Mouse (Mus musculus): ENCODE measurements around the gene Mettl22. TPM values are rescaled to one million over a fixed set of nuclear protein-coding genes. Genes with fewer than 3 reads are reported as not detected.
A peak's percentile ranks its signal among the peaks of the same experiment; 100 is the strongest.

The Mettl22 gene
- polyA plus RNA-seq, 1 experiment from 2014 or later, result 21.7 TPM

GRCm38 (mm10) chr16:8444911-8445310 lies 25.7 kb upstream of the Mettl22 start:
- Histone ChIP-seq H3K4me2 (replicated peaks; ENCODE audit: low read depth, low read length) (no peak overlapping the region), H3K27me3 (ENCODE audit: control insufficient read depth, insufficient read depth, low read length) (no peaks in the 10 kb centered on the region), H3K36me3 (ENCODE audit: control insufficient read depth, insufficient read depth, low read length) (no peaks in the 10 kb centered on the region), H3K9ac (replicated peaks; ENCODE audit: low read depth, low read length) (no peak overlapping the region), H3K9me3 (ENCODE audit: control insufficient read depth, low read depth, low read length) (no peaks in the 10 kb centered on the region), H3K27ac (ENCODE audit: low read length) (no peak overlapping the region), H3K4me1 (ENCODE audit: control insufficient read depth, insufficient read depth, low read length) (no peaks in the 10 kb centered on the region), H3K4me3 (ENCODE audit: low read depth, low read length) (no peak overlapping the region)
- WGBS, result 78% methylated on average over 7 of the region's 7 CpGs
- no peak for ATAC-seq (ENCODE audit: insufficient number of reproducible peaks, insufficient read depth, low FRiP score, low read depth)

- no peaks in the 10 kb centered on the region for H3K27me3 ChIP-seq (ENCODE audit: control insufficient read depth, insufficient read depth, low read length)
- H3K4me3 ChIP-seq (ENCODE audit: low read depth, low read length), result no peak overlapping the region
- 84% methylated on average over 6 of the region's 6 CpGs for WGBS
- no peaks in the 10 kb centered on the region for H3K9me3 ChIP-seq (ENCODE audit: control insufficient read depth, low read depth, low read length)
- no peak for ATAC-seq (ENCODE audit: insufficient number of reproducible peaks, insufficient read depth, low FRiP score, low read depth)
- no peak overlapping the region for H3K4me2 ChIP-seq (replicated peaks; ENCODE audit: low read depth, low read length)
- H3K27ac ChIP-seq (ENCODE audit: low read length), result no peak overlapping the region
- H3K36me3 ChIP-seq (ENCODE audit: control insufficient read depth, insufficient read depth, low read length), result no peaks in the 10 kb centered on the region
- H3K4me1 ChIP-seq (ENCODE audit: control insufficient read depth, insufficient read depth, low read length), result no peaks in the 10 kb centered on the region
- no peak overlapping the region for H3K9ac ChIP-seq (replicated peaks; ENCODE audit: low read depth, low read length)
These were observed 24.3 kb upstream of the Mettl22 start for GRCm38 (mm10) chr16:8446256-8446655.

- no peak overlapping the region for H3K9ac ChIP-seq (replicated peaks; ENCODE audit: low read depth, low read length)
- no peak overlapping the region for H3K4me3 ChIP-seq (ENCODE audit: low read depth, low read length)
- H3K9me3 ChIP-seq (ENCODE audit: control insufficient read depth, low read depth, low read length), result no peaks in the 10 kb centered on the region
- ATAC-seq (ENCODE audit: insufficient number of reproducible peaks, insufficient read depth, low FRiP score, low read depth), result no peak
- no peaks in the 10 kb centered on the region for H3K4me1 ChIP-seq (ENCODE audit: control insufficient read depth, insufficient read depth, low read length)
- 100% methylated on average over 2 of the region's 2 CpGs for WGBS
- no peaks in the 10 kb centered on the region for H3K36me3 ChIP-seq (ENCODE audit: control insufficient read depth, insufficient read depth, low read length)
- H3K27me3 ChIP-seq (ENCODE audit: control insufficient read depth, insufficient read depth, low read length), result no peaks in the 10 kb centered on the region
- H3K27ac ChIP-seq (ENCODE audit: low read length), result no peak overlapping the region
- H3K4me2 ChIP-seq (replicated peaks; ENCODE audit: low read depth, low read length), result no peak overlapping the region
These were observed 17.3 kb upstream of the Mettl22 start for GRCm38 (mm10) chr16:8453301-8453700.

- no peak overlapping the region for H3K27ac ChIP-seq (ENCODE audit: low read length)
- no peaks in the 10 kb centered on the region for H3K4me1 ChIP-seq (ENCODE audit: control insufficient read depth, insufficient read depth, low read length)
- no peak overlapping the region for H3K9ac ChIP-seq (replicated peaks; ENCODE audit: low read depth, low read length)
- H3K27me3 ChIP-seq (ENCODE audit: control insufficient read depth, insufficient read depth, low read length), result no peaks in the 10 kb centered on the region
- no peak overlapping the region for H3K4me2 ChIP-seq (replicated peaks; ENCODE audit: low read depth, low read length)
- no peak overlapping the region for H3K4me3 ChIP-seq (ENCODE audit: low read depth, low read length)
- WGBS, result 58% methylated on average over 2 of the region's 2 CpGs
- no peaks in the 10 kb centered on the region for H3K9me3 ChIP-seq (ENCODE audit: control insufficient read depth, low read depth, low read length)
- H3K36me3 ChIP-seq (ENCODE audit: control insufficient read depth, insufficient read depth, low read length), result no peaks in the 10 kb centered on the region
- ATAC-seq (ENCODE audit: insufficient number of reproducible peaks, insufficient read depth, low FRiP score, low read depth), result no peak
These were observed 15.4 kb upstream of the Mettl22 start for GRCm38 (mm10) chr16:8455221-8455620.

GRCm38 (mm10) chr16:8458391-8458790 lies 12.2 kb upstream of the Mettl22 start:
- no peaks in the 10 kb centered on the region for H3K4me1 ChIP-seq (ENCODE audit: control insufficient read depth, insufficient read depth, low read length)
- H3K36me3 ChIP-seq (ENCODE audit: control insufficient read depth, insufficient read depth, low read length), result no peaks in the 10 kb centered on the region
- H3K4me2 ChIP-seq (replicated peaks; ENCODE audit: low read depth, low read length), result no peak overlapping the region
- WGBS, result 92% methylated on average over 4 of the region's 4 CpGs
- no peaks in the 10 kb centered on the region for H3K9me3 ChIP-seq (ENCODE audit: control insufficient read depth, low read depth, low read length)
- no peak overlapping the region for H3K9ac ChIP-seq (replicated peaks; ENCODE audit: low read depth, low read length)
- no peak for ATAC-seq (ENCODE audit: insufficient number of reproducible peaks, insufficient read depth, low FRiP score, low read depth)
- no peak overlapping the region for H3K27ac ChIP-seq (ENCODE audit: low read length)
- no peak overlapping the region for H3K4me3 ChIP-seq (ENCODE audit: low read depth, low read length)
- no peaks in the 10 kb centered on the region for H3K27me3 ChIP-seq (ENCODE audit: control insufficient read depth, insufficient read depth, low read length)

- H3K27me3 ChIP-seq (ENCODE audit: control insufficient read depth, insufficient read depth, low read length), result no peaks in the 10 kb centered on the region
- no peaks in the 10 kb centered on the region for H3K4me1 ChIP-seq (ENCODE audit: control insufficient read depth, insufficient read depth, low read length)
- H3K4me2 ChIP-seq (replicated peaks; ENCODE audit: low read depth, low read length), result no peak overlapping the region
- no peaks in the 10 kb centered on the region for H3K36me3 ChIP-seq (ENCODE audit: control insufficient read depth, insufficient read depth, low read length)
- H3K9ac ChIP-seq (replicated peaks; ENCODE audit: low read depth, low read length), result no peak overlapping the region
- ATAC-seq (ENCODE audit: insufficient number of reproducible peaks, insufficient read depth, low FRiP score, low read depth), result no peak
- H3K9me3 ChIP-seq (ENCODE audit: control insufficient read depth, low read depth, low read length), result no peaks in the 10 kb centered on the region
- H3K27ac ChIP-seq (ENCODE audit: low read length), result no peak overlapping the region
- 25% methylated on average over 6 of the region's 6 CpGs for WGBS
- H3K4me3 ChIP-seq (ENCODE audit: low read depth, low read length), result no peak overlapping the region
These were observed 11.5 kb upstream of the Mettl22 start for GRCm38 (mm10) chr16:8459098-8459497.

GRCm38 (mm10) chr16:8470132-8470531 lies 456 bp upstream of the Mettl22 start:
- no peak overlapping the region for H3K9ac ChIP-seq (replicated peaks; ENCODE audit: low read depth, low read length)
- no peaks in the 10 kb centered on the region for H3K9me3 ChIP-seq (ENCODE audit: control insufficient read depth, low read depth, low read length)
- peaks cover 6% of the 10 kb centered on the region; the same call in 1 of the 2 replicates for H3K4me1 ChIP-seq (ENCODE audit: control insufficient read depth, insufficient read depth, low read length)
- H3K4me3 ChIP-seq (ENCODE audit: low read depth, low read length), result peak overlapping the region; percentile 67; the same call in 1 of the 2 replicates
- no peaks in the 10 kb centered on the region for H3K36me3 ChIP-seq (ENCODE audit: control insufficient read depth, insufficient read depth, low read length)
- no peak overlapping the region for H3K27ac ChIP-seq (ENCODE audit: low read length)
- no peaks in the 10 kb centered on the region for H3K27me3 ChIP-seq (ENCODE audit: control insufficient read depth, insufficient read depth, low read length)
- 68% methylated on average over 2 of the region's 2 CpGs for WGBS
- no peak; the same call in 1 of the 2 replicates for ATAC-seq (ENCODE audit: insufficient number of reproducible peaks, insufficient read depth, low FRiP score, low read depth)
- peak overlapping the region; percentile 59 for H3K4me2 ChIP-seq (replicated peaks; ENCODE audit: low read depth, low read length)

- Histone ChIP-seq H3K9me3 (ENCODE audit: control insufficient read depth, low read depth, low read length) (no peaks in the 10 kb centered on the region), H3K4me1 (ENCODE audit: control insufficient read depth, insufficient read depth, low read length) (no peaks in the 10 kb centered on the region), H3K9ac (replicated peaks; ENCODE audit: low read depth, low read length) (no peak overlapping the region), H3K27ac (ENCODE audit: low read length) (no peak overlapping the region), H3K4me2 (replicated peaks; ENCODE audit: low read depth, low read length) (no peak overlapping the region), H3K27me3 (ENCODE audit: control insufficient read depth, insufficient read depth, low read length) (no peaks in the 10 kb centered on the region), H3K36me3 (ENCODE audit: control insufficient read depth, insufficient read depth, low read length) (peaks cover 19% of the 10 kb centered on the region; the same call in 1 of the 2 replicates), H3K4me3 (ENCODE audit: low read depth, low read length) (no peak overlapping the region)
- ATAC-seq (ENCODE audit: insufficient number of reproducible peaks, insufficient read depth, low FRiP score, low read depth), result no peak
- WGBS, result 93% methylated on average over 9 of the region's 9 CpGs
These were observed 16.9 kb downstream of the Mettl22 start for GRCm38 (mm10) chr16:8487396-8488005.

GRCm38 (mm10) chr16:8489340-8489739 lies 18.8 kb downstream of the Mettl22 start:
- Histone ChIP-seq H3K9ac (replicated peaks; ENCODE audit: low read depth, low read length) (no peak overlapping the region), H3K27ac (ENCODE audit: low read length) (no peak overlapping the region), H3K4me3 (ENCODE audit: low read depth, low read length) (no peak overlapping the region), H3K4me2 (replicated peaks; ENCODE audit: low read depth, low read length) (no peak overlapping the region), H3K36me3 (ENCODE audit: control insufficient read depth, insufficient read depth, low read length) (peaks cover 16% of the 10 kb centered on the region; the same call in 1 of the 2 replicates), H3K4me1 (ENCODE audit: control insufficient read depth, insufficient read depth, low read length) (no peaks in the 10 kb centered on the region), H3K9me3 (ENCODE audit: control insufficient read depth, low read depth, low read length) (no peaks in the 10 kb centered on the region), H3K27me3 (ENCODE audit: control insufficient read depth, insufficient read depth, low read length) (no peaks in the 10 kb centered on the region)
- no peak for ATAC-seq (ENCODE audit: insufficient number of reproducible peaks, insufficient read depth, low FRiP score, low read depth)
- WGBS, result 86% methylated on average over 5 of the region's 5 CpGs
